Mouse (Mus musculus) cerebellum, adult 2 months (tissue): Measurements from ENCODE around the gene Gap43. TPM values are rescaled to one million over a fixed set of nuclear protein-coding genes. Genes with fewer than 3 reads are reported as not detected.
"Not testable (repeated sequence)": the region's sequence is repeated elsewhere in the genome, so short reads cannot be mapped to it uniquely, and the experiment has no call there.

Experiments
- DNase-seq, 2 experiments: peaks; one replicate each; pipeline ENCODE4 v3.0.0; 2021
- H3K27ac ChIP-seq: fragments of 200-500 bp; 2 replicates; pipeline ENCODE4 v1.5.1; 2012; ENCODE audit warnings: low read length, control low read depth, inconsistent platforms; ENCODE audit not compliant: insufficient read depth
- H3K27me3 ChIP-seq: fragments of 200-500 bp; 2 replicates; pipeline ENCODE4 v1.6.1; 2012; ENCODE audit warnings: inconsistent platforms, mild to moderate bottlenecking, low read length, moderate library complexity; ENCODE audit not compliant: control insufficient read depth, insufficient read depth
- H3K4me1 ChIP-seq: fragments of 200-500 bp; 2 replicates; pipeline ENCODE4 v1.6.1; 2011; ENCODE audit warnings: low read length; ENCODE audit not compliant: control insufficient read depth, insufficient read depth
- H3K4me3 ChIP-seq: fragments of 200-500 bp; replicated peaks from 2 replicates; pipeline ENCODE3; 2011; ENCODE audit warnings: mild to moderate bottlenecking, low read depth, low read length, control low read depth; ENCODE audit not compliant: insufficient read depth
- CTCF ChIP-seq: fragments of 200-500 bp; IDR thresholded peaks from 2 replicates; pipeline ENCODE4 v1.5.1; 2011; ENCODE audit warnings: low read depth, mild to moderate bottlenecking, control low read depth, low read length, moderate library complexity, borderline replicate concordance; ENCODE audit not compliant: insufficient read depth
- POLR2A ChIP-seq: fragments of 200-500 bp; IDR thresholded peaks from 2 replicates; pipeline ENCODE4 v1.6.1; 2011; ENCODE audit warnings: low read length, control low read depth, borderline replicate concordance; ENCODE audit not compliant: insufficient read depth
- WGBS: fragments of 180-500 bp; shearing (Covaris S2); methylation state at CpG from one replicate; pipeline ENCODE4 v1.1.7; 2018; 5-methylcytosine and 5-hydroxymethylcytosine counted together
- polyA plus RNA-seq: library from polyadenylated mRNA; depleted of rRNA; stranded (reverse); fragments of >200 nt; gene quantifications from 2 replicates; pipeline ENCODE4 v1.2.3, GENCODE M21; 2012; rRNA removed

Gene Gap43
- 330 and 332 TPM in 2 replicates for polyA plus RNA-seq

GRCm38 (mm10) chr16:42340021-42340768, at the start of gene Gap43:
Gene Gap43, minus strand, starts transcription at chr16:42340651.
- WGBS, result 2% methylated on average over 18 of the region's 18 CpGs
- Histone ChIP-seq H3K4me3 (peak within 1 kb of the TSS; percentile 99), H3K4me1 (peaks cover 9% of the 10 kb centered on the region; the same call in 1 of the 2 replicates), H3K27me3 (no peaks in the 10 kb centered on the region), H3K27ac (peak within 1 kb of the TSS; percentile 82)
- TF ChIP-seq CTCF (no peak), POLR2A (peak; percentile 55; the same call in 1 of the 2 replicates)
- DNase-seq, result peak; percentile 44 to 60

DNA sequence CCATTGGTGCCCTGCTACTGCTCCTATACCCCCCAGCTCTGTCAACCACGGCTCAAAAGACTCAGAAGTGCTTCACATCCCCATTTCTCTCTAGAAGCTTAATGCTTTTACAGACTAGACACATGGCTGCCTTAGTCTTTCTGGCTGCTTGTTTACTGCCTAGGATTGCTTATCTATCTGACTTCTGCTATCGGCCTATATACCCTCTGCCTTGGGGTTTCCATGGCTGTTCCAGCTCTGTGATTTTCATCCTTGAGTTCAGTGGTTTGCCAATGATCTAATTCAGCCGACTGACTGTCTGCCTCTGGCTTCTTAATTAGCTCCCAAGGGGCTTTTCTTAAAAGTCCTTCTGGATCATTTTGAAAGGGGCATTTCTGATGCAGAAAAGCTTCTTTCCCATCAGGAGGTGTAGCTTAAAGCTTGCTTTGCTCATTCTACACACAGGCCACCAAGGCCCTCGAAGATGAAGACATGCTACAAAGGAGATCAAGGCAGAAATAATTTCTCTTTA, 40.9 kb upstream of the Gap43 start:
- no peaks in the 10 kb centered on the region for H3K27me3 ChIP-seq
- no peaks in the 10 kb centered on the region for H3K4me1 ChIP-seq
- H3K27ac ChIP-seq, result no peak overlapping the region
- WGBS, result 60% methylated on average over 4 of the region's 4 CpGs
- H3K4me3 ChIP-seq, result no peak overlapping the region
- no peak for DNase-seq
- TF ChIP-seq CTCF (no peak), POLR2A (no peak)

DNA sequence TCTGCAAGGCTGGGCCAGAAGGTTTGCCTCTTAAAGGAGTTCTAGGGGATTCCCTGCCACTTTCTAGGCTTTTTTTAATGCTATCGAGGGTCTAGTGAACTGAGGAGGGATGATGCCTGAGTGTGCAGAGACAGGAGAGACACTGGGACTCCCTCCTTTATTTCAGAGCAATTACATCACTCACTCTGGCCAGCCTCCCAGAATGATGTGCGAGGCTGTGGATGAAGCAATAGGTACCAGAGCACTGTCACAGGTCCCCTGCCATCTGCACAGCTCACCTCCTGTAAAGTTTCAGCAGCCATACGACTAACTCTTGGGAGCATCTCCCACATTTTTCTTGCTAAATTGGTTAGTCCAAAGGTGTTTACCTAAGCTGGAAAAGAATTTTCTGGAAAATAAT, 40.2 kb upstream of the Gap43 start:
- Histone ChIP-seq H3K4me3 (no peak overlapping the region), H3K27ac (no peak overlapping the region)
- peak; percentile 58 to 72 for DNase-seq

GRCm38 (mm10) chr16:42370148-42370547, 29.7 kb upstream of the Gap43 start:
- TF ChIP-seq POLR2A (no peak), CTCF (no peak)
- no peak for DNase-seq

More for the DNA sequence above, 40.2 kb upstream of the Gap43 start:
- Histone ChIP-seq H3K27me3 (no peaks in the 10 kb centered on the region), H3K4me1 (no peaks in the 10 kb centered on the region)
- WGBS, result 18% methylated on average over 3 of the region's 3 CpGs
- TF ChIP-seq POLR2A (no peak), CTCF (no peak)

GRCm38 (mm10) chr16:42369346-42369745, 28.9 kb upstream of the Gap43 start:
- no peaks in the 10 kb centered on the region for H3K27me3 ChIP-seq
- H3K4me1 ChIP-seq, result no peaks in the 10 kb centered on the region
- H3K27ac ChIP-seq, result no peak overlapping the region
- no peak for DNase-seq
- WGBS, result 92% methylated on average over 6 of the region's 6 CpGs
- no peak overlapping the region for H3K4me3 ChIP-seq
- no peak for TF ChIP-seq POLR2A
- TF ChIP-seq CTCF, result no peak

More at GRCm38 (mm10) chr16:42370148-42370547, 29.7 kb upstream of the Gap43 start:
- no peak overlapping the region for H3K4me3 ChIP-seq
- 75% methylated on average over 6 of the region's 6 CpGs for WGBS
- H3K4me1 ChIP-seq, result no peaks in the 10 kb centered on the region
- no peaks in the 10 kb centered on the region for H3K27me3 ChIP-seq
- H3K27ac ChIP-seq, result no peak overlapping the region

DNA sequence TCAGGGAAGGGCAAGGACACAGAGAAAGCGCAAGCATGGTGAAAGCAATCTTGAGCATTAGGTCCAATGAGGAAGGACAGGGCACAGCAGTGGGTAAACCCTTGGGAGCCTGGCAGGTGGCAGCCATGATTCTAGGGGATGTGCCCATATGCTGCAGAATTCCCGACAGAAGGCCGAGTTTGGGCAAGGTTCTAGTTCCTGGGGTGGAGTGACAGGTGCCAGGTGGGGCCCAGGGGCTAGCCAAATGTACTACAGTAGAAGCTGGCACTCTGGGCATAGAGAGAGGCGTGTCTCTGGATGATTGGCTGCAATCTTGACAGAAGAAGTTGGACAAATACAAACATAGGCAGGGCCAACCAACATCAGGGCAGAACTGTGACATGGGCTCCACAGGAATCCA, 19.6 kb upstream of the Gap43 start:
- 16% methylated on average over 4 of the region's 4 CpGs for WGBS
- H3K4me1 ChIP-seq, result peaks cover 3% of the 10 kb centered on the region; the same call in 1 of the 2 replicates
- no peak overlapping the region for H3K4me3 ChIP-seq
- DNase-seq, result peak; percentile 92 to 94
- H3K27ac ChIP-seq, result no peak overlapping the region
- TF ChIP-seq POLR2A (no peak), CTCF (no peak)
- H3K27me3 ChIP-seq, result no peaks in the 10 kb centered on the region

GRCm38 (mm10) chr16:42358058-42358457, 17.6 kb upstream of the Gap43 start:
- Histone ChIP-seq H3K27ac (no peak overlapping the region), H3K4me1 (peaks cover 3% of the 10 kb centered on the region; the same call in 1 of the 2 replicates), H3K4me3 (no peak overlapping the region), H3K27me3 (no peaks in the 10 kb centered on the region)
- 98% methylated on average over 4 of the region's 4 CpGs for WGBS
- TF ChIP-seq POLR2A (no peak), CTCF (no peak)
- DNase-seq, result no peak

DNA sequence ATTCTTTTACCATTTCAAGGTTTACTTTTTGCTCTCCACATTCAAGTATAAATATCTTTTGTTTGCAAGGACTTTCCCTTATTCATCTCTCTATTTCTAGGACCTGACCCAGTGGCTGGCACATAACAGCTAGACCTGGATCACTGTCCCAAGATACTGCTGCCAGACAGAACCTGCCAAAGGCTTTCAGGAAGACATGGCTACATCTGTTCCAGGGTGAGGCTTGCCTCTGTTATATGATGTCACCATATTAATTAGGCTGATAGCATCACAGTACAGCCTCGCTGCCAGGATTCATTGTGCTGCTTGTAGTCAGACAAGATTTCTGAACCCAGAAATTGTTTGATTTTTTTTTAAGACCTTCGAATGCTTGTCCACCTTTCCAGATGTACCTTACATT, 9.6 kb upstream of the Gap43 start:
- TF ChIP-seq POLR2A, result no peak
- no peak for TF ChIP-seq CTCF
- no peaks in the 10 kb centered on the region for H3K4me1 ChIP-seq
- H3K4me3 ChIP-seq, result no peak overlapping the region
- H3K27me3 ChIP-seq, result no peaks in the 10 kb centered on the region
- H3K27ac ChIP-seq, result no peak overlapping the region
- WGBS, result 45% methylated on average over 2 of the region's 2 CpGs
- DNase-seq, result peak; percentile 29 to 63

DNA sequence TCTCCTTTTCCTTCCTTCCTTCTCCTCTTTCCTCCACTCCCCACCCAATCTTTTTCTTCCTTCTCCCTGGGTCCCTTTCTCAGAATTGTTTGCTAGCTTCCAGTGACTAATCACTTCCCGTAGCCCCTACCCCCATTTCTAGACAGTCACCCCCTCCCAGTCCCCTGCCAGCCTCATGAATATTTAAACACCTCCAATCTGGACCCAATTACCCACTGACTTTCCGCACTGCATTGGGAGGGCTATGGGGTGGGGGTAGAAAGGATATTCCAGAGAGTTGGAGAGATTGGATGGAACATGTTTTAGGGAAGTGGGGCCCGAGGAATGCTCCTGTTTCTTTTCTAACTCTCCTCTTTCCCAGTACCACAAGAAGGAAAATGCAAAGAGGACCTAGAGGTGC, 414 bp upstream of the Gap43 start:
- H3K4me3 ChIP-seq, result peak overlapping the region; percentile 99
- WGBS, result 50% methylated on average over 2 of the region's 3 CpGs
- not testable (repeated sequence) for H3K27me3 ChIP-seq, H3K4me1 ChIP-seq, H3K27ac ChIP-seq, DNase-seq
